Mouse (Mus musculus) embryonic facial prominence, embryonic 10.5 days (tissue): ENCODE data around the gene Cfap44. TPM values are rescaled to one million over a fixed set of nuclear protein-coding genes. Genes with fewer than 3 reads are reported as not detected.
A peak's percentile ranks its signal among the peaks of the same experiment; 100 is the strongest.

Experiments
- DNase-seq: peaks from one replicate; pipeline ENCODE4 v3.0.0-alpha.2; 2017; ENCODE audit warnings: low spot score
- H3K27ac ChIP-seq: fragments of 300-500 bp; sonication (generic); replicated peaks from 2 replicates; pipeline ENCODE4 v1.5.1; 2016; ENCODE audit warnings: mild to moderate bottlenecking
- H3K27me3 ChIP-seq: fragments of 300-500 bp; sonication (generic); replicated peaks from 2 replicates; pipeline ENCODE4 v1.6.1; 2016; ENCODE audit warnings: low read depth, mild to moderate bottlenecking; ENCODE audit not compliant: poor library complexity, severe bottlenecking
- H3K36me3 ChIP-seq: fragments of 300-500 bp; sonication (generic); replicated peaks from 2 replicates; pipeline ENCODE4 v1.6.1; 2016; ENCODE audit warnings: mild to moderate bottlenecking, moderate library complexity
- H3K4me1 ChIP-seq: fragments of 300-500 bp; sonication (generic); 2 replicates; pipeline ENCODE4 v1.6.1; 2016
- H3K4me3 ChIP-seq: fragments of 300-500 bp; sonication (generic); 2 replicates; pipeline ENCODE4 v1.5.1; 2016; ENCODE audit warnings: mild to moderate bottlenecking, moderate library complexity
- H3K9me3 ChIP-seq: fragments of 300-500 bp; sonication (generic); 2 replicates; pipeline ENCODE4 v1.6.1; 2016; ENCODE audit warnings: mild to moderate bottlenecking
- WGBS: fragments of 180-500 bp; shearing (Covaris S2); methylation state at CpG from one replicate; pipeline ENCODE4 v1.1.7; 2016; 5-methylcytosine and 5-hydroxymethylcytosine counted together
- polyA plus RNA-seq: library from polyadenylated mRNA; unstranded; fragments of >200 nt; fragmentation: Nextera tagmentation; extraction: Ambion mirVana; gene quantifications from 2 replicates; pipeline ENCODE4 v1.2.1, GENCODE M21; 2016

Gene Cfap44
- polyA plus RNA-seq, 1 experiment from 2014 or later, result 0.76 TPM

DNA sequence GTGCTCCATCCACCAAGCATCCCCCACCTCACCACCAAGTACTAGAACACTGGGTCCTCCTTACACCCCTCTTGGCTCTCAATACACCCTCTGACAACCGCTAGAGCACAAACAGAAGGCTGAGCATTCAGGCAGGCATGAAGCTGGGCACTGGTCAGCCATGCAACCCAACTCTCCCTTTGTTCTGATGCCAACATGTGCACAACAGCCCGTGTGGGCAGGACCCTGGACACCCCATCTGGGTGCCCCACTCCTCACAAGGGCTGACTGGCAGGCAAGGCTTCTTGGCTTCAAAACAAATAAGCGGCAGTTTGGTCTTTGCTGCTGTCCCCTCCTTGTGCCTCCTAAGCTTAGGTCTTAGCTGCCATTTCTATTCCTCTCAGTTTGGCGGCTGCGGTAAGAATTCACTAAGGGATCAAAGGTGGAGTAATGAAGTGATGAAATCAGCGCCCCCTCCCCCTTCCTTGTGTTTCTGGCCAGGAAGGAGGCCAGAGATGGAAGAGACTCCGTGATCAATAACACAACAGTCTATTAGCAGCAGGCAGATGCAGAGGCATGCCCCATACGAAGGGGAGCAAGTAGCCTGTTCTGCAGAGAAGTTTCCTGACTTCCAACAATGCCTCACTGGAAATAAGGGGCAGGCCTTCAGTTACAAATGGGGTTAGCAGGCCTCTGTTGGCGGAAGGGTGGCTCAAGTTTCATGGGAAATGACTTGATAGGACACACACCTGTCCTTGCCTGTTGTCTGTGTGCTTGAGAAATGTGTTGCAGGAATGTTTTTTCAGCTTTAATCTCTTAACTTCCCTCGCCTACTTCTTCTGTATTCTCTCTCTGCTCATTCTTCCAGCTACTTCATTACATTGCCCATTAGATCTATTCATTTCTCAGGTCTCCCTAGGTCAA lies 112.7 kb downstream of the Cfap44 start:
- WGBS, result 65% methylated on average over 10 of the region's 10 CpGs
- DNase-seq, result no peak
- peak overlapping the region; percentile 71 for H3K27ac ChIP-seq
- H3K27me3 ChIP-seq, result no peaks in the 10 kb centered on the region
- H3K36me3 ChIP-seq, result peaks cover 86% of the 10 kb centered on the region
- H3K4me3 ChIP-seq, result no peak overlapping the region
- H3K4me1 ChIP-seq, result peaks cover 22% of the 10 kb centered on the region
- H3K9me3 ChIP-seq, result 0 out of 2 replicates have a peak, but pooled peaks cover 4% of the 10 kb centered on the region

DNA sequence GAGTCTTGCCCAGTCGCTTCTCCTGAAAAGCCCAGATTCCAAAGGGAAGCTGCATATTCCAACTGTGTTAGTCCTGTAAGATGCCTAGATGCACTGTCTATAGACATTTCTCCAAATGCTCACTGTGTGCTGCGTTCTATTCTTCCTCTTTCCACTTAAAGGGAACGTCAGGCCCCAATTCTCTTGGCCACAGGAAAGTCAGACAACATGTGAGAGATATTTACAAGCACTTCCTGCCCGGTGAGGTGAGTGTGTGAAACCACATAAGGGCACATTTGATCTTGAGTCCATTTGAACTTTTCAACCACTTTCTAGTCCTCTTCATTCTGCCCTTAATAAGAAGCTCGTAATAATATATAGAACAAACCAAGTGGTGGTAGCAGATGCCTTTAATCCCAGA lies 113.4 kb downstream of the Cfap44 start:
- 82% methylated on average over 5 of the region's 5 CpGs for WGBS
- H3K27me3 ChIP-seq, result no peaks in the 10 kb centered on the region
- H3K36me3 ChIP-seq, result peaks cover 86% of the 10 kb centered on the region
- H3K9me3 ChIP-seq, result 0 out of 2 replicates have a peak, but pooled peaks cover 4% of the 10 kb centered on the region
- no peak for DNase-seq
- H3K4me1 ChIP-seq, result peaks cover 22% of the 10 kb centered on the region
- no peak overlapping the region for H3K4me3 ChIP-seq
- no peak overlapping the region for H3K27ac ChIP-seq

DNA sequence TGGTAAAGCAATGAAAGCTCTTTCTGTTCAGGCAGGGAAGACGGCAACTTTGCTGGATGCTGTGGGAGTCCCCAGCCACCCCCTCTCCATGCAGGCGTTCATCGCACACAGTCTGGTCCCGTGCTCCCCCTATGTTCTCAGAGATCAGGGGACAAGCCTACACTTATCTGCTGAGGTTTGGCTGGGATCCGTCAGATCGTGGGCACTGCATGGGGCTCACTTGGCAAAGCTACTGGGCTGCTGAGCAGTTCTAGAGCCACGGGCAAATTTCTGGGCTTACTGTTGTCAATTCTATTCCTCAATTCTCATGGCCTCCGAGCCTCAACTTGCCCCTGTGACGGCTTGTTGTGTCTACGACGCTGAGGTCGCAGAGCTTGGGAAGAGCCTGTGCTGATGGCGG lies 114.2 kb downstream of the Cfap44 start:
- 93% methylated on average over 13 of the region's 13 CpGs for WGBS
- Histone ChIP-seq H3K4me3 (no peak overlapping the region), H3K27me3 (no peaks in the 10 kb centered on the region), H3K36me3 (peaks cover 86% of the 10 kb centered on the region), H3K4me1 (peaks cover 22% of the 10 kb centered on the region), H3K27ac (no peak overlapping the region), H3K9me3 (0 out of 2 replicates have a peak, but pooled peaks cover 4% of the 10 kb centered on the region)
- DNase-seq, result no peak

DNA sequence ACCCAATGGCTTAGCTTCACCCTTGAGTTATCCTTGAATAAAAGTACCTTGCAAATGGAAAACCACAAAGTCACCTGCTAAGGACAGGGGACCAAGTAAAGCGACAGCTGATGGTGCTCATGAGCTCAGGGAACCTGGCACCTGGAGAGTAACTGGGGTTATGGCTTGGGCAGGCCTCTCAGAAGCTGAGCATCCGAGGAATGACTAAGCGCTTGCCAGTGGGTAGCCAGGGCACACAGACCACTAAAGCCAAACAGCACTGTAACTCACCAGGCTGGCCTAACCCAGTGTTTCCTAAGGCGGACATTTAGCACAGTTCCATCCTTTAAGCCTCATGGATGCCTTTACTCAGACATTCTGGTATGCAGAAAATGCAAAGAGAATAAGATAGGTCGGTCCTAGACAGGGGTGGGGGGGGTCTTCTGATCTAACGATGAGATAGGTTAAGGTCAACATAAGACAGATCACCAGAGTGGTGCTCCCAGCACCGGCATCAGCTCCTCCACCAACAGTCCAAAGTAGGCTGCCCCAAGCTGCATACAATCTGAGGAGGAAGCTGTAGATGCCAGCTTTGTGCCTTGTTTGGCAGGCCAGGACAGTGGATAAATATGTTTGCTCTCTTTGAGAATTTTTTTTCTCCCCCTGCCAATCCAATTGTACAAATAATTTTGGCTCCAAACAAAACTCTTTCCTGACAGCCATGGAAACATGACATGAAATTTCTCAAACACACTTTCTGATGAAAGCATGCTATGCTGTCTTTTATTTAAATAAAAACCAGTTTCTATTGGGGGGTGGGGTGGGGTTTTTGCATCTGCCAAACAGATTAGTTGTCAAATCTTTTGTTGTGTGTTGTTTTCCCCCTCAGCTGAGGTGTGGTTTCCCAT lies 115.1 kb downstream of the Cfap44 start:
- Histone ChIP-seq H3K36me3 (peaks cover 84% of the 10 kb centered on the region), H3K27ac (no peak overlapping the region), H3K9me3 (0 out of 2 replicates have a peak, but pooled peaks cover 2% of the 10 kb centered on the region), H3K4me1 (peaks cover 22% of the 10 kb centered on the region), H3K4me3 (no peak overlapping the region), H3K27me3 (no peaks in the 10 kb centered on the region)
- 83% methylated on average over 7 of the region's 7 CpGs for WGBS
- no peak for DNase-seq

DNA sequence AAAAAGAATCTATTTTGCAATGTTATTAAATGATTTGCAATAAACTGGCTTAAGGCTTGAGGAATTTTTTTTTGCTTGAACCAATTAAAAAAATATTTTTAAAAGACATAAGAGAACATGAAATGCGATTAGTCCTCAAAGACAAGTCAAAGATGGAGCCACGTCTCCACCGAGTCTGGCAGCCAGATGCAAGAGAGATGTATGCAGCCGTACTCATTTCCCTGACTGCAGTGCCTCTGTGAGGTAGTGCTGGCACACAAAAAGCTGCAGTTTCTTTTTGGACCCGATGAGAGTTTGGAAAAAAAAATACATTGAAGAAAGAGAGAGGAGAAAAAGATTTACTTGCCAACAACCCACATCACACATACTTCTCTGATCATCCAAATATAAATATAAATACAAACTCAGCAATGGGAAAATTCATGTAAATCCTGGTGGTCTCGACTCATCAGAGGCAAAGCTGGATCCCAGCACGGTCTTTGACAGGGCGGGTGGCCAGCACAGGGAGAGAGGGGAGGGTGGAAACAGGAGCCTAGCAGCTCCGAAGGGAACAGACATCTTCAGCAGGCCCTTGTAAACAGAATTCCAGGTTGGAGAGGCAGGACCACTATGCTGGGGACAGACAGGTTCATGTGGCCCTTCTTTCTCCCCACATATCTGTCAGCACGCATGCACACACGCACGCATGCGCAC lies 116.1 kb downstream of the Cfap44 start:
- no peaks in the 10 kb centered on the region for H3K9me3 ChIP-seq
- H3K4me3 ChIP-seq, result no peak overlapping the region
- 77% methylated on average over 13 of the region's 13 CpGs for WGBS
- peaks cover 83% of the 10 kb centered on the region for H3K36me3 ChIP-seq
- H3K4me1 ChIP-seq, result peaks cover 22% of the 10 kb centered on the region
- no peaks in the 10 kb centered on the region for H3K27me3 ChIP-seq
- H3K27ac ChIP-seq, result peak overlapping the region; percentile 21; the same call in 1 of the 2 replicates
- DNase-seq, result no peak

DNA sequence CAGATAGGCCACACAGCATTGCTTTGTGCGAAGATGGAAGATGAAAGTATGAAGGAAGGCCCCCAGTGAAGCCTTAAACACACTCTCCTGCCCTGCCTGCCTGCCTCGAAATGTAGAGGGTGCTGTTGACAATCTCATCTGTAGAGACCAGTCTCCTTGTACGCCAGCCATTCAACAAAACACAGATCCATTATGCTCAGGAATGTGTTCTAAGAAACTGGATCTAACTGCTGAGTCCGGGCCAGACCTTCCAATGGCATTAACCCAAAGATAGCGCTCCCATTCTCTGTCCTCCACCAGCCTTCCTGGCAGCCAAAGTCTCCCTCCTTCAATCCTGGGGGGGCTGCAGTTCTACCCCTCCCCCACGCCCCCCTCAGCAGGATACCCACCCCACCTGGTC lies 121.9 kb downstream of the Cfap44 start:
- H3K27me3 ChIP-seq, result no peaks in the 10 kb centered on the region
- H3K36me3 ChIP-seq, result peaks cover 89% of the 10 kb centered on the region
- no peaks in the 10 kb centered on the region for H3K9me3 ChIP-seq

DNA sequence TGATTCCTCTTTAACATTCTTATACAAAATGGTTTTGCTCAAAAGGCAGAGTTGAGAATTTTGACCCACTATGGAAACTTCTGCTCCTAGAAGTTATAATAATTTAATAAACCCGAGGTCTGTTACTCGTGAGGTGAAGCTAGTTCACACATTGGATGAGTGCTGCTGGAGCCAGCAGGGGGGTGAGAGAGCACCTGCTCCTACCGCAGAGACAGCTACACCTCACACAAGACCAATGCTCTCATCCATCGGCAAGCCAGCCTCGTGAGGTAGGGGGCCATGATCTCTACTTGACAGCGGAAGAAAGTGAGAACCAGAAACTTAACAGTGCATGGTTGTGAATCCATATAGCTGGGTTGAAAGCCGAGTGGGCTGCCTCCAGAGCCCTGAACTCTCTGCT lies 129.0 kb downstream of the Cfap44 start:
- H3K9me3 ChIP-seq, result no peaks in the 10 kb centered on the region
- H3K27me3 ChIP-seq, result no peaks in the 10 kb centered on the region
- H3K4me3 ChIP-seq, result no peak overlapping the region
- peaks cover 31% of the 10 kb centered on the region for H3K36me3 ChIP-seq
- peaks cover 19% of the 10 kb centered on the region for H3K4me1 ChIP-seq
- no peak overlapping the region for H3K27ac ChIP-seq
- WGBS, result 81% methylated on average over 7 of the region's 7 CpGs
- no peak for DNase-seq

More for the DNA sequence above, 121.9 kb downstream of the Cfap44 start:
- H3K27ac ChIP-seq, result no peak overlapping the region
- no peak for DNase-seq
- H3K4me1 ChIP-seq, result no peaks in the 10 kb centered on the region
- 80% methylated on average over 6 of the region's 6 CpGs for WGBS
- H3K4me3 ChIP-seq, result no peak overlapping the region

DNA sequence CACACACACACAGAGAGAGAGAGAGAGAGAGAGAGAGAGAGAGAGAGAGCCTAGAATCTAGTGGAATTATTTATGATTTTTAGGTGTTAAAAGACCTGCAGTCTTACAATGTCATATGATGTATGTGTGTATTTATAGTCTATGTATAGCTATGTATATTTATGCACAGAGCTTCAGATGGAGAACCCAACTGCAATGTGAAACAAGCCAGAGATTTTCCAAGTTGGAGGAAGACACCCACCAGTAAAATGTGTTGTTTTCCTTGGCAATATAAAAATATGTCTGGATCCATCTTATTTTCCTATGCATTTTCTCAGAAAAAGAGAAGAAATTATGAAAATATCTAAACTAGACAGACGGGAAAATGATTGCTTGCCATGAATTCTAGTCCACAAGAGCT lies 131.4 kb downstream of the Cfap44 start:
- Histone ChIP-seq H3K4me1 (peaks cover 42% of the 10 kb centered on the region), H3K27me3 (no peaks in the 10 kb centered on the region), H3K36me3 (peaks cover 10% of the 10 kb centered on the region), H3K4me3 (no peak overlapping the region), H3K9me3 (no peaks in the 10 kb centered on the region), H3K27ac (no peak overlapping the region)
- 87% methylated on average over 1 of the region's 1 CpGs for WGBS
- no peak for DNase-seq

DNA sequence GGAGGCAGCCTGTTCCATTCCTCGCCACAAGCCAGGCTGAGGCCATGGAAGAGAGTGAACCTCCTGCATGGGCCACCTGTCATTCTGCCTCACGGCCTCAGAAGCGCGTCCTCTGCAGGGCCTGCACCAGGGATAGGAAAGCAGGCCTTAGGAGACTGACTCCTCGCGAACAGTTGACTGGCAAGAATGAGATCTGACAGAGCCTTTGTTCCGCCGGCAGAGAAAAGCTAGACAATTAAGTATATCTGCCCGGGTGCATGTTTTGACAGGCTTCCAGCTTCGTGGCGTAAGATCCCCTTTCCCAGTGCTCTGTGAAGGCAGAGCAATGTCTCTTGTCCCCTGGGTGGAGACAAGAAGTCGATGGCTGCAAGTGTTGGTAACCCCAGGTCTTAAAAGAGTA lies 132.1 kb downstream of the Cfap44 start:
- peaks cover 48% of the 10 kb centered on the region for H3K4me1 ChIP-seq
- H3K36me3 ChIP-seq, result peaks cover 4% of the 10 kb centered on the region; the same call in 1 of the 2 replicates
- WGBS, result 14% methylated on average over 12 of the region's 12 CpGs
- H3K27ac ChIP-seq, result peak overlapping the region; percentile 16; the same call in 1 of the 2 replicates
- H3K9me3 ChIP-seq, result no peaks in the 10 kb centered on the region
- DNase-seq, result peak; percentile 50
- H3K27me3 ChIP-seq, result no peaks in the 10 kb centered on the region
- H3K4me3 ChIP-seq, result 0 out of 2 replicates have a peak overlapping the region, but pooled peaks have one; percentile 21

DNA sequence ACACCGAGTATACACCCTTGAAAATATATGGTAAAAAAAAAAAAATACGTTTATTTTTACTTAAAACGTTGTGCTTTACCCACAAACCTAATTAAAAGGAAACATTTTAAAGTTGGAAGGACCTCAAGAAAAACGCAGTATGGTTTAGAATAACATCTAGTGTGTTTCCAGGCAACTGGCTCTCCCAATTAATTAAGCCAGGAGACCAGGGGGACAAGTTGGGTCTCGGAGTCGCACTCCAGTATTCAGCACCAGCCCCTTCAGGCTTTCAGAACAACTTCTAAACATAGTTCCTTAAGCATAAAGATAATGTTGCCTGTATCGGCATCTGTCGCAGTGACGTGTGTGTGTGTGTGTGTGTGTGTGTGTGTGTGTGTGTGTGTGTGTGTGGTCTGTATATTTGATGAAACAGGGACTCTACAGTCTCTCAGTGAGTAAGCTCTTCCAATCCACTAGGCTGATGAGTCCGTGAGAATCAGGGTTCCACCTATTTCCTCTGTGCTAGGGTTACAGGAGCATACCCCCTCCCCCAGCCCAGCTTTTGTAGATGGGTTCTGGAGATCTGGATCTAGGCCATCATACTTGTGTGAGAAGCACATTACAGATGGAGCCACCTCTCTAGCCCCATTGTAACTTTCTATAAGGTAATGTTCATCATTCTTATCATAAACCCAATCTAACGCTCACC lies 132.8 kb downstream of the Cfap44 start:
- Histone ChIP-seq H3K4me1 (peaks cover 49% of the 10 kb centered on the region), H3K27ac (peak overlapping the region; percentile 57), H3K27me3 (no peaks in the 10 kb centered on the region), H3K4me3 (no peak overlapping the region), H3K9me3 (peaks cover 3% of the 10 kb centered on the region), H3K36me3 (peaks cover 8% of the 10 kb centered on the region)
- DNase-seq, result no peak
- WGBS, result 59% methylated on average over 11 of the region's 11 CpGs

DNA sequence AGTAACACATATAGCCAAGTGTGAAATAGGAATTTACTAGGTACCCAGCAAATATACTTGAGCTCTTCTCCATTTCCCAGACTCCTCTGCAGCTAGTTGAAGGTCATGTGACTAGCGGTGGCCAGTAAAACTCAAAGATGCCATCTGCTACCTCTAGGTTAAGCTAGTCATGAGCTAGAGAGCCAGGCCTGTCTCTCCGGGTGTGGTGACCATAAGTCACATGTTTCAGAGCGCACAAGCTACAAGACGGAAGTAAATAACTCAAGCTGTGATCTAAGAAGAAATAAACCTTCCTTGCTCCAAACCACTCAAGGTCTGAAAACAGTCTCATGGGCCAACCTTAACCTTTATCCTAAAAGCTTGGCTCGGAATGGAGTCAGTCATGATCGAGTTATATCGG lies 134.4 kb downstream of the Cfap44 start:
- H3K4me3 ChIP-seq, result no peak overlapping the region
- H3K27ac ChIP-seq, result no peak overlapping the region; the same call in 1 of the 2 replicates
- DNase-seq, result no peak
- peaks cover 20% of the 10 kb centered on the region for H3K36me3 ChIP-seq
- 94% methylated on average over 7 of the region's 7 CpGs for WGBS
- H3K27me3 ChIP-seq, result no peaks in the 10 kb centered on the region
- peaks cover 64% of the 10 kb centered on the region for H3K4me1 ChIP-seq
- H3K9me3 ChIP-seq, result peaks cover 8% of the 10 kb centered on the region
